ENCODE assay signal across 10 mouse cellular contexts in the genomic region with DNA sequence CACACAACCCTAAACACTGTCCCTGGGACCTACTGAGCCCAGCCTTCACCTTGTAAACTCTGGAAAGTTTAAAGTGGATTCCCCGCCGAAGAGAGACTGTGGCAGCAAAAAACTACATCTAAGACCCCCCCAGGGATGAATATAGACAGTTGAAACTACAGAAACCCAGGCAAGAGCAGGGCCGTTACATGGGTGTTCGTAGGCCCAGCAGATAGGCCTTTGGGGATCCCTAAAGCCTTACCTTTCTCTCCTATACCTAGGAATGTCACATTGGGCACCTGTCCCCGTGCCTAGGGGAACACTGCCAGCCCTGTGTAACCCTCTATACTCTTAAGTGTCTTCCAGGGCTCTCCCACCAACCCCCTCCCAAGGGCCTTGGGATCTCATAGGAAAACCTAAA.
A peak's percentile ranks its signal among the peaks of the same experiment; 100 is the strongest.
DNase-seq lines count a peak whose midpoint lies in the region; ATAC-seq and TF ChIP-seq lines count a peak whose summit lies in the region.
"Had no signal": no experiment of that assay in that cellular context is flagged by ENCODE, and none has a peak within 500 bp of the region (broad histone marks: within the 10 kb centered on the region; RNA-seq: fewer than 3 reads in every experiment).

No protein-coding gene starts in this region.

- no peak for ATAC-seq in midbrain, embryonic 13.5 days
- ATAC-seq in hindbrain, embryonic 16.5 days, result no peak
- no peak for ATAC-seq in stomach, postnatal 0 days (ENCODE audit: low FRiP score, low TSS enrichment)

- no peak for TF ChIP-seq EP300 in heart, adult 2 months (IDR thresholded peaks at IDR 0.05; ENCODE audit: insufficient read depth, low read depth, low read length)
- no peak for TF ChIP-seq EP300 in stomach, postnatal 0 days (optimal IDR thresholded peaks at IDR 0.05)

- DNase-seq in heart, adult 2 months, result no peak
- no peak for DNase-seq in heart, adult 8-10 months (ENCODE audit: low spot score)
- no peak for DNase-seq in midbrain, embryonic 10.5 days (ENCODE audit: low spot score)
- DNase-seq in stomach, postnatal 0 days (ENCODE audit: low spot score), result no peak
- DNase-seq in adrenal gland, postnatal 10 days, result no peak
- DNase-seq in cerebellum, adult 18-20 months, result no peak
- DNase-seq: B cell, adult 2 months; liver, embryonic 13.5 days had no signal

- peak overlapping the region; percentile 44 for H3K27ac ChIP-seq in heart, adult 2 months
- H3K27ac ChIP-seq in midbrain, embryonic 10.5 days (replicated peaks), result peak overlapping the region; percentile 1; the same call in 1 of the 2 replicates
- H3K27ac ChIP-seq in midbrain, embryonic 13.5 days, result no peak overlapping the region
- peak overlapping the region; percentile 81 for H3K27ac ChIP-seq in hindbrain, embryonic 16.5 days (ENCODE audit: low read depth, low read length)
- H3K27ac ChIP-seq in stomach, postnatal 0 days (replicated peaks), result 0 out of 2 replicates have a peak overlapping the region, but pooled peaks have one; percentile 30
- H3K27ac ChIP-seq: liver, embryonic 13.5 days had no signal

- no peaks in the 10 kb centered on the region for H3K27me3 ChIP-seq in heart, adult 2 months (ENCODE audit: control insufficient read depth, insufficient read depth, low read length)
- H3K27me3 ChIP-seq in midbrain, embryonic 10.5 days (ENCODE audit: low read depth, poor library complexity, severe bottlenecking), result 0 out of 2 replicates have a peak, but pooled peaks cover 7% of the 10 kb centered on the region
- 0 out of 2 replicates have a peak, but pooled peaks cover 3% of the 10 kb centered on the region for H3K27me3 ChIP-seq in midbrain, embryonic 13.5 days
- H3K27me3 ChIP-seq in hindbrain, embryonic 16.5 days (replicated peaks; ENCODE audit: control insufficient read depth, insufficient read depth, low read length), result no peaks in the 10 kb centered on the region
- no peaks in the 10 kb centered on the region for H3K27me3 ChIP-seq in stomach, postnatal 0 days (ENCODE audit: control insufficient read depth, insufficient read depth, low read length)
- H3K27me3 ChIP-seq: liver, embryonic 13.5 days had no signal

- no peaks in the 10 kb centered on the region for H3K36me3 ChIP-seq in heart, adult 2 months (ENCODE audit: control insufficient read depth, insufficient read depth, low read length)
- H3K36me3 ChIP-seq in midbrain, embryonic 10.5 days, result no peaks in the 10 kb centered on the region
- H3K36me3 ChIP-seq in midbrain, embryonic 13.5 days, result no peaks in the 10 kb centered on the region
- no peaks in the 10 kb centered on the region for H3K36me3 ChIP-seq in hindbrain, embryonic 16.5 days (ENCODE audit: control insufficient read depth, insufficient read depth, low read length)
- no peaks in the 10 kb centered on the region for H3K36me3 ChIP-seq in stomach, postnatal 0 days (ENCODE audit: control insufficient read depth, insufficient read depth, low read length)
- H3K36me3 ChIP-seq: liver, embryonic 13.5 days had no signal

- H3K79me2 ChIP-seq in heart, adult 2 months (replicated peaks; ENCODE audit: control insufficient read depth, insufficient read depth, low read length), result no peaks in the 10 kb centered on the region

- H3K4me1 ChIP-seq in heart, adult 2 months (ENCODE audit: control insufficient read depth, insufficient read depth, low read length), result peaks cover 33% of the 10 kb centered on the region
- peaks cover 41% of the 10 kb centered on the region for H3K4me1 ChIP-seq in midbrain, embryonic 10.5 days
- H3K4me1 ChIP-seq in midbrain, embryonic 13.5 days (replicated peaks), result peaks cover 36% of the 10 kb centered on the region
- H3K4me1 ChIP-seq in hindbrain, embryonic 16.5 days (ENCODE audit: control insufficient read depth, insufficient read depth, low read depth, low read length), result peaks cover 15% of the 10 kb centered on the region
- H3K4me1 ChIP-seq in stomach, postnatal 0 days (replicated peaks; ENCODE audit: control insufficient read depth, insufficient read depth), result peaks cover 16% of the 10 kb centered on the region

- WGBS in heart, adult 2 months, result 97% methylated on average over 5 of the region's 5 CpGs
- 95% methylated on average over 5 of the region's 5 CpGs for whole genome bisulfite sequencing in midbrain, embryonic 10.5 days
- 97% methylated on average over 5 of the region's 5 CpGs for WGBS in midbrain, embryonic 13.5 days
- whole genome bisulfite sequencing in hindbrain, embryonic 16.5 days, result 92% methylated on average over 5 of the region's 5 CpGs
- WGBS in stomach, postnatal 0 days, result 87% methylated on average over 5 of the region's 5 CpGs

- TF ChIP-seq CTCF in heart, adult 2 months (IDR thresholded peaks at IDR 0.05), result no peak
- TF ChIP-seq CTCF in stomach, postnatal 0 days (IDR thresholded peaks at IDR 0.05; ENCODE audit: low read depth), result no peak

- H3K9ac ChIP-seq in heart, adult 2 months (ENCODE audit: low read depth, low read length), result no peak overlapping the region
- no peak overlapping the region for H3K9ac ChIP-seq in midbrain, embryonic 13.5 days (replicated peaks)
- H3K9ac ChIP-seq in hindbrain, embryonic 16.5 days (ENCODE audit: low read depth, low read length), result no peak overlapping the region
- no peak overlapping the region for H3K9ac ChIP-seq in stomach, postnatal 0 days (ENCODE audit: low read length)
- H3K9ac ChIP-seq: liver, embryonic 13.5 days had no signal

- TF ChIP-seq POLR2A in heart, adult 2 months (IDR thresholded peaks at IDR 0.05; ENCODE audit: insufficient read depth, low read depth, low read length), result no peak

- no peak overlapping the region for H3K4me2 ChIP-seq in midbrain, embryonic 13.5 days (replicated peaks)
- no peak overlapping the region for H3K4me2 ChIP-seq in hindbrain, embryonic 16.5 days (ENCODE audit: low read length)
- no peak overlapping the region for H3K4me2 ChIP-seq in stomach, postnatal 0 days (replicated peaks; ENCODE audit: low read depth)
- H3K4me2 ChIP-seq: liver, embryonic 13.5 days had no signal

- H3K9me3 ChIP-seq in midbrain, embryonic 10.5 days (replicated peaks), result no peaks in the 10 kb centered on the region
- no peaks in the 10 kb centered on the region for H3K9me3 ChIP-seq in midbrain, embryonic 13.5 days
- no peaks in the 10 kb centered on the region for H3K9me3 ChIP-seq in hindbrain, embryonic 16.5 days (ENCODE audit: control insufficient read depth, low read length)
- H3K9me3 ChIP-seq in stomach, postnatal 0 days (ENCODE audit: control insufficient read depth, low read length), result no peaks in the 10 kb centered on the region
- H3K9me3 ChIP-seq: liver, embryonic 13.5 days had no signal

- H3K4me3 ChIP-seq in heart, adult 2 months, result no peak overlapping the region
- H3K4me3 ChIP-seq in midbrain, embryonic 10.5 days, result no peak overlapping the region
- H3K4me3 ChIP-seq in midbrain, embryonic 13.5 days (replicated peaks), result no peak overlapping the region
- no peak overlapping the region for H3K4me3 ChIP-seq in hindbrain, embryonic 16.5 days (ENCODE audit: low read length)
- H3K4me3 ChIP-seq in stomach, postnatal 0 days (ENCODE audit: low read depth, low read length), result no peak overlapping the region
- H3K4me3 ChIP-seq: liver, embryonic 13.5 days had no signal

- intact Hi-C loops in heart, adult 2 months (cut with DNase I), result loop anchor here (2.0 kb wide), 1 partner anchor 44 kb away; no protein-coding TSS in a partner anchor
